Mouse (Mus musculus): ENCODE data around the gene Zfp182. TPM values are rescaled to one million over a fixed set of nuclear protein-coding genes. Genes with fewer than 3 reads are reported as not detected.

Zfp182 gene
- 31.9 and 36.0 TPM in 2 replicates for total RNA-seq (2017)

DNA sequence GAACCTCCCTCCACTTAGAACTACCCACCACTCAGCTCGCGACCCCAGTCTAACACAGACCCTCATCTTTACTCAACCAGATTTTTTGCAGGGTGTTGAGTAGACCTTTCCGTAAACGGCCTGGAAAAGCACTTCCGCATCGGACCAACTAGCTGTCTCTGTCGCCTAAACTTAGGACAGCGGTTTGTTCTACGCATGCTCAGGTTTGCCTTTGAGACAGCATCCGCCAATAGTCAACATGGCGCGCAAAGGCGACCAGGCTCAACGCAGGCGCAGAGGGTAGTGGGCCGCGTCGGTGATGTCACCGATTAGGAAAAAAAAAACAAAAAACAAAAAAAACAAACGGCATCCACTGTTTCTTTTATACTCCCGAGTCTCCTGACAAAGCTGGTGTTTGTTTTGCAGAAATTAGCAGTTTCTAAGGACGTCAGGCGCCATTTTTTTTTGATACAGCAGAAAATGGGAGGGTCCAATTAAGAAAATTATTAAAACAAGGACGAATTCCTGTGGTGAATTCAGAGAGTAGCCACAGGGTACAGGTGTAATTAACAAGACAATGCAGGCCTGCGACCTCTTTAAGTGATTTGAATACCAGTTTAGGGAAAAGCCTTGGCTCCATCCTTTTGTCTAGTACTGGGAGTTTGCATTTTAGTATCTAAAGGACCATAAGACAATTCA is at the start of gene Zfp182:
Zfp182 (minus strand) TSS at position 451 of the 678 bp plus-strand sequence.
- peak; percentile 96 for ATAC-seq (ENCODE audit: extremely low read depth, insufficient number of reproducible peaks, low FRiP score, poor library complexity, severe bottlenecking)

DNA sequence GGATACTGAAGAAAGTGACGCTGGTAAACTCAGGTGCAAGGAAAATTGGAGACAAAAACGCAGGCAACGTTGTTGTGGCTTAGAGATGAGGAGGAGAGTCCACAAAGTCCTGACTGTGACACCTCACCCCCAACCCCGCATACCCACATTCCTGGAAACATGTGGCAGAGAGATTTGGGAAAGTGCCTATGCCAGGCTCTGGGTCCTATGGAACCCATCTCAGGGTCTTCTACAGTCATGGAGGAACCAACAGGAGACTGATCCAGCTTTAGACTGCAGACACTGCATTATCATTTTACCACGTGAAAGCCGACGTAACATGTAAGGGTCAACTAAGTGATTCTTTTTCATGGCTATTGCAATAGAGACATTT is 27.7 kb upstream of the Zfp182 start:
- no peak for ATAC-seq (ENCODE audit: extremely low read depth, insufficient number of reproducible peaks, low FRiP score, poor library complexity, severe bottlenecking)

DNA sequence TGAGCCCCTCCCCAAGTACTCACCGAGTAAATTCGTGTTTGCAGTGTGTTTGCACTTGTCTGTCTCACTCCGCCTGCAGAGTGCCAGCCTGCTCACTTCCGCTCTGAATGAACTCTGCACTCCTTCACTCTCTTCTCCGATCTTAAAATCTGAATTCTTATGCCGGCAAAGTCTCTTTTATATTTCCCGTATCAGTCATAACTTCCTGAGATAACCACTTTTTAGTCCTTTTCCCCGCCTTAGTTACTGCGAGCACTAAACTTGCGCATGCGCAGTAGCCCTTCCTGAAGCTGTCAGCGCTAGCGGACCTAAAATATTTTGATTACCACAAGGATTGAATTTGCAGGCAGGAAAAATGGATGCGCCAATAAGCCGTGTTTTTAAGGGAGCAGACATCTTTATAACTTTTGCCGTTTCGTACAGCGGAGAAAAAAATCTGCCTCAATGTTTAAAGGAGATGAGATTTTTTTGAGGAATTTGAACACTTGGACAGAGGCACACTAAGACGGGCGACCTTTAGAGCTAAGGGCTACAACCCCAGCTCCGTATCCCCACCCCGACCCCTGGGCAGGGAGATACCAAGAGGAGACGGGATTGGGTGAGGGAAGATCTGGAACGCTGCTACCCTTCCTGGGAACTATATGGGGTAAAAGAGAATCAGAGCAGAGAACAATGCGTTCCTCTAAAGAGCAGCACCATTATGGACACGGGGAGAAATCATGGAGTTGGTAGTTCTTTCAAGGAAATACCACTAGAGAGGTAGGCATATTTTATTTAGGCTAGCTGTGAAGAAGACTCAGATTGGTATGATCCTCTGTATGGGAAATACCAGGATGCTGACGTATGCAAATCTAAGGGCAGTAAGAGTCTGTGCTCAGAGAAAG is 27.1 kb upstream of the Zfp182 start, which contains the start of gene Zfp300:
Zfp300 (minus strand) TSS at position 545 of the 884 bp plus-strand sequence.
- no peak for ATAC-seq (ENCODE audit: extremely low read depth, insufficient number of reproducible peaks, low FRiP score, poor library complexity, severe bottlenecking)

DNA sequence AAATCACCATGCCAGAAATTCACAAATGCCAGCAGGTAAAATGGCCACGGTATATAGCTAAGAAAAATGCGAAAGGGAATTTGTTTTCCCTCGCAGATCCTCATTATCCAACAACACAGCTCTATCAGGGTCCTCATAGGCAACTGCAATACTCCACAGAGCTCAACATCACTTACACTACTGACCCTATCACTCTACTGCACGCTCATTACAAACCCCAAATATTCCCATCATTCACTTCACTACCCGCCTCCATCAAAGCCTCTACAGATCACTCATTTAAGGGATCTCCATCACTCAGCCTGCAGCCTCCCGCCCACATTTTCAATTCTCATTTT is 26.5 kb upstream of the Zfp182 start:
- ATAC-seq (ENCODE audit: extremely low read depth, insufficient number of reproducible peaks, low FRiP score, poor library complexity, severe bottlenecking) = no peak

DNA sequence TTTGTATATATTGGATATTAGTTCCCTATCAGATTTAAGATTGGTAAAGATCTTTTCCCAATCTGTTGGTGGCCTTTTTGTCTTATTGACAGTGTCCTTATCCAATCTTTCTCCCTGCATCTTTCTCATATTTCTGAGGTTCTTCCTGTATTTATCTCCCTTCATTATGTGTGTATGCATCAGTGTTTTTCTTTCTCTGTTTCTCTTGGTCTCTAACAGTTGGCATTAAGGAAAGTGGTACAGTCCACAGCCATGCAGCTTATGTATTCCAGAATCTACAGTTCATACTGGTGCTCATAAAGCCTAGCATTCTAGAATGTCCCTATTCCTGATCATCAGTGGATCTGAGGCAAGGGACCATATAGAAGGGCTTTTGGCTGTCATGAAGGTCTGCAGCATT is 6.0 kb upstream of the Zfp182 start, which contains the start of gene Spaca5:
Spaca5 (plus strand) TSS at position 301 of the 400 bp plus-strand sequence.
- ATAC-seq (ENCODE audit: extremely low read depth, insufficient number of reproducible peaks, low FRiP score, poor library complexity, severe bottlenecking) = no peak

DNA sequence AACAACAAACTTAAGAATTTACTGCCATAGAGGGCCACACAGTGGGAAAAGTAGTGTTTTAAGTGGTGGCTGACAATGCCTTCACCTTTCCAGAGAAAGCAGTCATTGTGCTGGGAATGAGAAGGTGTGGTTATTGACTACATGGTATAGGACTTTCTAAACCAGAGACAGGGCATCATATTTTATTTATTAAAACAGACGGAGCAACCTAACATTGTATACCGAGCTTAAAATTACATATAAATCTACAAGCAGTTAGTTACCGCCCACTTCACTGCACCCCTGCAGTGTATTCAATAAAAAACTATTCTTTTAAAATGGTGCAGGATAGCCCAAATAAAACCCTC is 401 bp upstream of the Zfp182 start:
- ATAC-seq (ENCODE audit: extremely low read depth, insufficient number of reproducible peaks, low FRiP score, poor library complexity, severe bottlenecking) = no peak

DNA sequence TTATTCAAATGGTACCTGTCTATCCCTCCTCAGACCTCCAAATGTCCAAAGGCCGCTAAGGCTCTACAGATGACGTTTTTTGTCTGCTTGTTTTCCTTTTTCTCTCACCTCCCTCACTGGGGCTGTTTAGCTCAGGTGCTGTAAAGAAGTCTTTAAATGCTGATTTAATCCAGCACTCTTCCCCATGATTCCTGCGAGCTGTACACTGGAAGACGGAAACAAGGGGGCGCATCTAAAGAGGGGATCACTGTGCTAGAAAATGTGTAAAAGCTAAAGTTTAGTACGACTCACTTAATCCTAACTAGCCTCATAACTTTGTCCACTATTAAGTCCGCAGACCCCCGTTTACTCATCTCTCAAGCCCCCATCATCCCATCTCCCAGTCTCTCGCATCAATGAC is 656 bp downstream of the Zfp182 start:
- no peak for ATAC-seq (ENCODE audit: extremely low read depth, insufficient number of reproducible peaks, low FRiP score, poor library complexity, severe bottlenecking)

DNA sequence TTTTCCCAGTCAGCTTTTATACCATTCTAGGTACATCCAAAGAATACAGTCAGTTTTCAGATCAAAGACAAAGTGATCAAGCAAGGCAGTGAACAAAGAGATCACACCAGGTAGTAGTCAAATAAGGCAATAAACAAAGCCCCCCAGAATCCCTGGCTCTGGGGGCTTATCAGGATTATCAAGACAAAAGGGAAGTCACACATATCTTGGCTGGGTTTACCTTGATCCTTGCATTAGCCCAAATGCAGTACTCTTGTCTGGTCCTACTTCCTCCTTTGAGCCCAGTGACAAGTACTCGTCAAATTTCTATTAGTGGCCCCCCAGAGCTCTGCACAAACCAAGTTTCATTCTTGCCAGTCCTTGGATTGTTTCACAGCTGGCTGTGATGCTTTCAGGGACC is 81.2 kb downstream of the Zfp182 start:
- no peak for ATAC-seq (ENCODE audit: extremely low read depth, insufficient number of reproducible peaks, low FRiP score, poor library complexity, severe bottlenecking)

Other genes starting within 250 kb of the Zfp182 start
- not detected in 2 replicates for gene Timp1, start 192.2 kb downstream of the Zfp182 start, total RNA-seq (2017)
- 0.61 and 0.93 TPM in 2 replicates for gene Syn1, start 141.3 kb downstream of the Zfp182 start, total RNA-seq (2017)
- gene Cfp, start 130.8 kb downstream of the Zfp182 start, total RNA-seq (2017) = 64.4 and 66.2 TPM in 2 replicates
- 6.1 and 8.1 TPM in 2 replicates for gene Elk1, start 111.7 kb downstream of the Zfp182 start, total RNA-seq (2017)
- 22.8 and 24.4 TPM in 2 replicates for gene Uxt, start 100.3 kb downstream of the Zfp182 start, total RNA-seq (2017)
- not detected in 2 replicates for gene Spaca5, start 6.1 kb upstream of the Zfp182 start, total RNA-seq (2017)
- 1.1 and 2.0 TPM in 2 replicates for gene Zfp300, start 27.2 kb upstream of the Zfp182 start, total RNA-seq (2017)
- not detected in 2 replicates for gene Ssxa1, start 53.5 kb upstream of the Zfp182 start, total RNA-seq (2017)
- gene Gm21876, start 113.3 kb upstream of the Zfp182 start, total RNA-seq (2017) = not detected in 2 replicates